Mouse (Mus musculus) olfactory bulb, adult 2 months (tissue): ENCODE measurements around the gene Polm.

ENCODE experiments used
- CTCF ChIP-seq: fragments of 200-500 bp; IDR thresholded peaks from 2 replicates; pipeline ENCODE4 v1.5.1; 2012; ENCODE audit warnings: low read depth, mild to moderate bottlenecking, low read length, moderate library complexity; ENCODE audit not compliant: insufficient read depth
- POLR2A ChIP-seq: fragments of 200-500 bp; IDR thresholded peaks from 2 replicates; pipeline ENCODE4 v1.6.1; 2012; ENCODE audit warnings: mild to moderate bottlenecking, low read depth, low read length, moderate library complexity; ENCODE audit not compliant: insufficient read depth

DNA sequence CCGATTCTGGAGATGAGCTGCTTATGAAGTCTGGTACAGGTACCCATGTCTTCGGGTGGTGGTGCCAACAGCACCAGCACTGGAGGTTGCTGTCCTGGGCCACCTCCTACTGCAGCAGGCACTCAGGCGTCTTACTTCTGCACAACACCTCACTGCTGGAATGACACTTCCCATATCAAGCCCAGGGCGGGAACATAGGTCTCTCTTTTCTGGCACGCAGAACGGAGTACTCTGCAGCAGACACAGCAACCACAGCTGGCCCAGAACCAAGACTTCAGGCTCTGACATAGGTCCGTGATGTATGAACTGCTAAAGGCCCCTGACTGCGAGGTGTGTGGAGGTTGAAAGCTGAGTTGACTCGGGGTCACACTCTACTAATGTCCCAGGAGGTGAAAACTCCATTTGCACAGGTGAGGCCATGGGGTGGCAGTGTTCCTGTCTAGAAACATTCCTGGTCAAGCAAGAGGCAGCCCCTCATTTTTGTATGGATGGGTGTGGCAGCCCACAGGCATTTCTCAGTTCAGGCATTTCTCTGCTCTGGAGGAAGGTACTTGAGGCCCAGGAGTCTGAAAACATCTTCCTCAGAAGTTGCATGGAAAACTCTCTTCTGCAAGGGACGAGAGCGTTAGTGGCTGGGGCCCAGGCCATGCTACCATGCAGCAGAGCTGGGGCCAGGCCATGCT, 9.2 kb downstream of the Polm start:
- TF ChIP-seq POLR2A: no peak
- no peak for TF ChIP-seq CTCF
